Mouse (Mus musculus): ENCODE results near the gene Matn3. TPM values are rescaled to one million over a fixed set of nuclear protein-coding genes. Genes with fewer than 3 reads are reported as not detected.

The Matn3 gene
- polyA plus RNA-seq, 1 experiment from 2014 or later = 0.27 TPM

GRCm38 (mm10) chr12:8940011-8941005 lies 7.4 kb upstream of the Matn3 start:
- Histone ChIP-seq H3K9me3 (replicated peaks) (no peaks in the 10 kb centered on the region), H3K4me3 (replicated peaks) (no peak overlapping the region), H3K27ac (no peak overlapping the region), H3K36me3 (peaks cover 44% of the 10 kb centered on the region), H3K9ac (no peak overlapping the region), H3K4me2 (no peak overlapping the region), H3K27me3 (no peaks in the 10 kb centered on the region), H3K4me1 (peaks cover 5% of the 10 kb centered on the region; the same call in 1 of the 2 replicates)
- no peak for ATAC-seq (replicated peaks; ENCODE audit: low FRiP score)
- WGBS = 69% methylated on average over 12 of the region's 12 CpGs

- Histone ChIP-seq H3K4me1 (no peaks in the 10 kb centered on the region), H3K9ac (no peak overlapping the region), H3K4me2 (no peak overlapping the region), H3K27ac (no peak overlapping the region), H3K36me3 (peaks cover 35% of the 10 kb centered on the region), H3K9me3 (replicated peaks) (no peaks in the 10 kb centered on the region), H3K4me3 (replicated peaks) (no peak overlapping the region), H3K27me3 (no peaks in the 10 kb centered on the region)
- WGBS = 72% methylated on average over 4 of the region's 4 CpGs
- ATAC-seq (replicated peaks; ENCODE audit: low FRiP score) = no peak
Observed at GRCm38 (mm10) chr12:8941131-8941615, 6.6 kb upstream of the Matn3 start.

GRCm38 (mm10) chr12:8941699-8942392 lies 5.9 kb upstream of the Matn3 start:
- Histone ChIP-seq H3K9me3 (replicated peaks) (no peaks in the 10 kb centered on the region), H3K9ac (no peak overlapping the region), H3K4me3 (replicated peaks) (no peak overlapping the region), H3K27me3 (no peaks in the 10 kb centered on the region), H3K36me3 (peaks cover 29% of the 10 kb centered on the region), H3K27ac (no peak overlapping the region), H3K4me2 (no peak overlapping the region), H3K4me1 (no peaks in the 10 kb centered on the region)
- WGBS = 66% methylated on average over 4 of the region's 4 CpGs
- ATAC-seq (replicated peaks; ENCODE audit: low FRiP score) = no peak

GRCm38 (mm10) chr12:8947163-8947562 lies 566 bp upstream of the Matn3 start:
- Histone ChIP-seq H3K9me3 (replicated peaks) (no peaks in the 10 kb centered on the region), H3K27ac (no peak overlapping the region), H3K36me3 (no peaks in the 10 kb centered on the region), H3K27me3 (peaks cover 21% of the 10 kb centered on the region), H3K4me1 (peaks cover 14% of the 10 kb centered on the region), H3K4me2 (peak overlapping the region; percentile 96), H3K9ac (no peak overlapping the region), H3K4me3 (replicated peaks) (peak overlapping the region; percentile 51)
- WGBS = 47% methylated on average over 9 of the region's 9 CpGs
- no peak for ATAC-seq (replicated peaks; ENCODE audit: low FRiP score)

GRCm38 (mm10) chr12:8953136-8953535 lies 5.4 kb downstream of the Matn3 start:
- no peak overlapping the region for H3K4me3 ChIP-seq (replicated peaks)
- no peak overlapping the region for H3K4me2 ChIP-seq
- no peak for ATAC-seq (replicated peaks; ENCODE audit: low FRiP score)
- H3K27me3 ChIP-seq = peaks cover 19% of the 10 kb centered on the region
- H3K36me3 ChIP-seq = no peaks in the 10 kb centered on the region
- no peak overlapping the region for H3K9ac ChIP-seq
- peaks cover 3% of the 10 kb centered on the region for H3K4me1 ChIP-seq
- H3K9me3 ChIP-seq (replicated peaks) = no peaks in the 10 kb centered on the region
- WGBS = 88% methylated on average over 10 of the region's 10 CpGs
- H3K27ac ChIP-seq = no peak overlapping the region

GRCm38 (mm10) chr12:8954161-8954561 lies 6.4 kb downstream of the Matn3 start:
- no peak for ATAC-seq (replicated peaks; ENCODE audit: low FRiP score)
- H3K27ac ChIP-seq = no peak overlapping the region
- H3K4me3 ChIP-seq (replicated peaks) = no peak overlapping the region
- no peaks in the 10 kb centered on the region for H3K4me1 ChIP-seq
- peaks cover 8% of the 10 kb centered on the region for H3K27me3 ChIP-seq
- no peak overlapping the region for H3K4me2 ChIP-seq
- H3K9me3 ChIP-seq (replicated peaks) = no peaks in the 10 kb centered on the region
- 42% methylated on average over 9 of the region's 9 CpGs for WGBS
- H3K9ac ChIP-seq = no peak overlapping the region
- H3K36me3 ChIP-seq = no peaks in the 10 kb centered on the region

GRCm38 (mm10) chr12:8961607-8962316 lies 14.0 kb downstream of the Matn3 start:
- 36% methylated on average over 9 of the region's 9 CpGs for WGBS

GRCm38 (mm10) chr12:8969828-8970227 lies 22.1 kb downstream of the Matn3 start:
- Histone ChIP-seq H3K27me3 (peaks cover 8% of the 10 kb centered on the region), H3K27ac (0 out of 2 replicates have a peak overlapping the region, but pooled peaks have one; percentile 9)
- 8% methylated on average over 9 of the region's 9 CpGs for WGBS

More at GRCm38 (mm10) chr12:8961607-8962316, 14.0 kb downstream of the Matn3 start:
- peak; percentile 62 for ATAC-seq (replicated peaks; ENCODE audit: low FRiP score)
- H3K9me3 ChIP-seq (replicated peaks) = no peaks in the 10 kb centered on the region
- H3K36me3 ChIP-seq = no peaks in the 10 kb centered on the region
- H3K27ac ChIP-seq = no peak overlapping the region
- no peak overlapping the region for H3K9ac ChIP-seq
- peaks cover 12% of the 10 kb centered on the region for H3K4me1 ChIP-seq
- H3K27me3 ChIP-seq = peaks cover 5% of the 10 kb centered on the region; the same call in 1 of the 2 replicates
- no peak overlapping the region for H3K4me2 ChIP-seq
- H3K4me3 ChIP-seq (replicated peaks) = no peak overlapping the region

GRCm38 (mm10) chr12:8973820-8974465 lies 26.2 kb downstream of the Matn3 start, which contains the start of gene Wdr35:
Gene Wdr35 (plus strand): TSS chr12:8973892.
- Histone ChIP-seq H3K4me1 (peaks cover 20% of the 10 kb centered on the region), H3K36me3 (peaks cover 6% of the 10 kb centered on the region), H3K9me3 (replicated peaks) (no peaks in the 10 kb centered on the region), H3K27ac (0 out of 2 replicates have a peak within 1 kb of the TSS, but pooled peaks have one; percentile 45), H3K4me2 (peak within 1 kb of the TSS; percentile 82), H3K9ac (peak within 1 kb of the TSS; percentile 58), H3K27me3 (peaks cover 8% of the 10 kb centered on the region), H3K4me3 (replicated peaks) (peak within 1 kb of the TSS; percentile 76)
- WGBS = under 1% methylated on average over 45 of the region's 45 CpGs
- ATAC-seq (replicated peaks; ENCODE audit: low FRiP score) = peak; percentile 92

More at GRCm38 (mm10) chr12:8969828-8970227, 22.1 kb downstream of the Matn3 start:
- no peaks in the 10 kb centered on the region for H3K9me3 ChIP-seq (replicated peaks)
- H3K9ac ChIP-seq = no peak overlapping the region
- H3K4me3 ChIP-seq (replicated peaks) = no peak overlapping the region
- no peaks in the 10 kb centered on the region for H3K36me3 ChIP-seq
- H3K4me1 ChIP-seq = peaks cover 19% of the 10 kb centered on the region
- H3K4me2 ChIP-seq = no peak overlapping the region
- peak; percentile 88 for ATAC-seq (replicated peaks; ENCODE audit: low FRiP score)

GRCm38 (mm10) chr12:8975076-8975475 lies 27.3 kb downstream of the Matn3 start:
- Histone ChIP-seq H3K4me2 (no peak overlapping the region), H3K27ac (no peak overlapping the region)
- 85% methylated on average over 3 of the region's 3 CpGs for WGBS

GRCm38 (mm10) chr12:8993231-8993630 lies 45.5 kb downstream of the Matn3 start:
- H3K4me2 ChIP-seq = no peak overlapping the region
- H3K27ac ChIP-seq = no peak overlapping the region
- peaks cover 8% of the 10 kb centered on the region; the same call in 1 of the 2 replicates for H3K36me3 ChIP-seq
- WGBS = 77% methylated on average over 8 of the region's 8 CpGs
- no peak overlapping the region for H3K4me3 ChIP-seq (replicated peaks)
- H3K9me3 ChIP-seq (replicated peaks) = no peaks in the 10 kb centered on the region
- H3K9ac ChIP-seq = no peak overlapping the region
- ATAC-seq (replicated peaks; ENCODE audit: low FRiP score) = no peak
- H3K4me1 ChIP-seq = no peaks in the 10 kb centered on the region
- no peaks in the 10 kb centered on the region for H3K27me3 ChIP-seq

More at GRCm38 (mm10) chr12:8975076-8975475, 27.3 kb downstream of the Matn3 start:
- Histone ChIP-seq H3K4me1 (peaks cover 14% of the 10 kb centered on the region), H3K9ac (no peak overlapping the region), H3K36me3 (peaks cover 8% of the 10 kb centered on the region), H3K27me3 (peaks cover 8% of the 10 kb centered on the region), H3K9me3 (replicated peaks) (no peaks in the 10 kb centered on the region), H3K4me3 (replicated peaks) (no peak overlapping the region)
- ATAC-seq (replicated peaks; ENCODE audit: low FRiP score) = no peak

All from kidney, embryonic 15.5 days (tissue).